Mouse (Mus musculus): ENCODE measurements around the gene Prkn. TPM values are rescaled to one million over a fixed set of nuclear protein-coding genes. Genes with fewer than 3 reads are reported as not detected.

Gene Prkn
- polyA plus RNA-seq, 1 experiment, result not detected

DNA sequence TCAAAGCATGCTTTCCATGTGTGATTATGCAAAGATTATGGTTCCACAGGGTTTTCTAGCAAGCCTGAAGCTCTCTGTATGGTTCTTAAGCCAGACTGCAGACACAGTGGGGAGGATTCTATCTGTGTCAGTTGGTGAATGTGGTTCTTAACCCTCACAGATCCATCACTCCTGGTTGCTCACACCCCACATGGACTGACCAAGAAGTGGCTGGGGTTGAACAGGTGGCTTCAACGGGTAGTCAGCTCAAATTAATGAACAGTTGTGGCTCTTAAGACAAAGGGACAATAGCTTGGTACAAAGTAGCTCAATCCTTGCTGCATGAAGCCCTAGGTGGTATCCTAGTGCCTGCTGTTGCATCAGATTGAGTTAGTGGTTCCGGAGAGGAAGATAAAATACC lies 193.4 kb downstream of the Prkn start:
- no peak overlapping the region for H3K4me3 ChIP-seq (ENCODE audit: insufficient read depth, poor library complexity, severe bottlenecking)
- no peaks in the 10 kb centered on the region for H3K27me3 ChIP-seq (ENCODE audit: control insufficient read depth, insufficient read depth, insufficient read length)
- H3K79me3 ChIP-seq (ENCODE audit: low read depth), result no peaks in the 10 kb centered on the region
- TF ChIP-seq MYOD1 (IDR thresholded peaks at IDR 0.05; ENCODE audit: control insufficient read depth, insufficient read length, low read depth) (no peak), CTCF (IDR thresholded peaks at IDR 0.05; ENCODE audit: control insufficient read depth, insufficient read depth, insufficient read length) (no peak), FOSL1 (IDR thresholded peaks at IDR 0.05; ENCODE audit: insufficient read depth, low read length, poor library complexity, severe bottlenecking) (no peak), CEBPB (IDR thresholded peaks at IDR 0.05; ENCODE audit: low read depth) (no peak), MYOG (IDR thresholded peaks at IDR 0.05; ENCODE audit: control insufficient read depth, extremely low read depth, insufficient read length) (no peak), USF1 (IDR thresholded peaks at IDR 0.05; ENCODE audit: low read depth) (no peak), MAX (IDR thresholded peaks at IDR 0.05) (no peak)
- no peaks in the 10 kb centered on the region for H3K36me3 ChIP-seq (ENCODE audit: control insufficient read depth, insufficient read depth)
- H3ac ChIP-seq (ENCODE audit: control insufficient read depth, insufficient read length, low read depth), result no peak overlapping the region
- no peaks in the 10 kb centered on the region for H3K79me2 ChIP-seq (ENCODE audit: control insufficient read depth, insufficient read depth)

DNA sequence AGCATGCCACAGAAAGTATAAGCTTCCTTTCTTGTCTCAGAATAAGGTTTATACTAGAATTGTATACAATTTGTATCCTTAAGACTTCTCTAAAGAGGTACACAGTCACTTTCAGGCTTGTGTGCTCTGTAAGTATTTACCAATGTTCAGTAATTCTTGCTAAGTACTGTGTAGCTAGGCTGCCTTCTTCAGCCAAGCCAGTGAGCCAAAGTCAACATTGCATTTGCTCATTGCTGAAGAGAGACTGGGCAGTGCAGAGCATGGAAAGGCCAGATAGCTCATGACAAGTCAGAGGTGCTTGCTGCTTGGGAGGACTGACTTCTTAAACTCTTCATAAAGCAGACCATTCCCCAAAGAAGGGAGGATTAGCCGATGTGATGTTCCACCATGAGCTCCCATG lies 198.1 kb downstream of the Prkn start:
- no peak overlapping the region for H3K4me3 ChIP-seq (ENCODE audit: insufficient read depth, poor library complexity, severe bottlenecking)
- H3K36me3 ChIP-seq (ENCODE audit: control insufficient read depth, insufficient read depth), result no peaks in the 10 kb centered on the region
- no peak overlapping the region for H3ac ChIP-seq (ENCODE audit: control insufficient read depth, insufficient read length, low read depth)
- no peak for TF ChIP-seq MYOG (IDR thresholded peaks at IDR 0.05; ENCODE audit: control insufficient read depth, extremely low read depth, insufficient read length)
- TF ChIP-seq MYOD1 (IDR thresholded peaks at IDR 0.05; ENCODE audit: control insufficient read depth, insufficient read length, low read depth), result no peak
- no peak for TF ChIP-seq USF1 (IDR thresholded peaks at IDR 0.05; ENCODE audit: low read depth)
- no peak for TF ChIP-seq FOSL1 (IDR thresholded peaks at IDR 0.05; ENCODE audit: insufficient read depth, low read length, poor library complexity, severe bottlenecking)
- no peak for TF ChIP-seq MAX (IDR thresholded peaks at IDR 0.05)
- no peak for TF ChIP-seq CEBPB (IDR thresholded peaks at IDR 0.05; ENCODE audit: low read depth)
- TF ChIP-seq CTCF (IDR thresholded peaks at IDR 0.05; ENCODE audit: control insufficient read depth, insufficient read depth, insufficient read length), result no peak
- H3K79me3 ChIP-seq (ENCODE audit: low read depth), result no peaks in the 10 kb centered on the region
- no peaks in the 10 kb centered on the region for H3K27me3 ChIP-seq (ENCODE audit: control insufficient read depth, insufficient read depth, insufficient read length)
- H3K79me2 ChIP-seq (ENCODE audit: control insufficient read depth, insufficient read depth), result no peaks in the 10 kb centered on the region

- Histone ChIP-seq H3K36me3 (ENCODE audit: control insufficient read depth, insufficient read depth) (no peaks in the 10 kb centered on the region), H3K4me3 (ENCODE audit: insufficient read depth, poor library complexity, severe bottlenecking) (no peak overlapping the region), H3K27me3 (ENCODE audit: control insufficient read depth, insufficient read depth, insufficient read length) (no peaks in the 10 kb centered on the region), H3K79me3 (ENCODE audit: low read depth) (no peaks in the 10 kb centered on the region), H3ac (ENCODE audit: control insufficient read depth, insufficient read length, low read depth) (no peak overlapping the region), H3K79me2 (ENCODE audit: control insufficient read depth, insufficient read depth) (no peaks in the 10 kb centered on the region)
- no peak for TF ChIP-seq CTCF (IDR thresholded peaks at IDR 0.05; ENCODE audit: control insufficient read depth, insufficient read depth, insufficient read length)
- TF ChIP-seq MYOG (IDR thresholded peaks at IDR 0.05; ENCODE audit: control insufficient read depth, extremely low read depth, insufficient read length), result no peak
- TF ChIP-seq MAX (IDR thresholded peaks at IDR 0.05), result no peak
- TF ChIP-seq CEBPB (IDR thresholded peaks at IDR 0.05; ENCODE audit: low read depth), result no peak
- TF ChIP-seq USF1 (IDR thresholded peaks at IDR 0.05; ENCODE audit: low read depth), result no peak
- no peak for TF ChIP-seq FOSL1 (IDR thresholded peaks at IDR 0.05; ENCODE audit: insufficient read depth, low read length, poor library complexity, severe bottlenecking)
- TF ChIP-seq MYOD1 (IDR thresholded peaks at IDR 0.05; ENCODE audit: control insufficient read depth, insufficient read length, low read depth), result no peak
These were observed 218.8 kb downstream of the Prkn start for GRCm38 (mm10) chr17:11058986-11059385.

GRCm38 (mm10) chr17:11067076-11067703 lies 227.0 kb downstream of the Prkn start:
- H3K79me3 ChIP-seq (ENCODE audit: low read depth), result no peaks in the 10 kb centered on the region
- no peak for TF ChIP-seq CEBPB (IDR thresholded peaks at IDR 0.05; ENCODE audit: low read depth)
- TF ChIP-seq MAX (IDR thresholded peaks at IDR 0.05), result no peak
- no peak overlapping the region for H3K4me3 ChIP-seq (ENCODE audit: insufficient read depth, poor library complexity, severe bottlenecking)

GRCm38 (mm10) chr17:11067704-11068475 lies 227.7 kb downstream of the Prkn start:
- Histone ChIP-seq H3K27me3 (ENCODE audit: control insufficient read depth, insufficient read depth, insufficient read length) (no peaks in the 10 kb centered on the region), H3K4me3 (ENCODE audit: insufficient read depth, poor library complexity, severe bottlenecking) (no peak overlapping the region), H3ac (ENCODE audit: control insufficient read depth, insufficient read length, low read depth) (no peak overlapping the region), H3K79me3 (ENCODE audit: low read depth) (no peaks in the 10 kb centered on the region), H3K36me3 (ENCODE audit: control insufficient read depth, insufficient read depth) (no peaks in the 10 kb centered on the region), H3K79me2 (ENCODE audit: control insufficient read depth, insufficient read depth) (no peaks in the 10 kb centered on the region)
- no peak for TF ChIP-seq USF1 (IDR thresholded peaks at IDR 0.05; ENCODE audit: low read depth)
- no peak for TF ChIP-seq MYOG (IDR thresholded peaks at IDR 0.05; ENCODE audit: control insufficient read depth, extremely low read depth, insufficient read length)
- TF ChIP-seq MYOD1 (IDR thresholded peaks at IDR 0.05; ENCODE audit: control insufficient read depth, insufficient read length, low read depth), result no peak
- no peak for TF ChIP-seq CEBPB (IDR thresholded peaks at IDR 0.05; ENCODE audit: low read depth)
- no peak for TF ChIP-seq FOSL1 (IDR thresholded peaks at IDR 0.05; ENCODE audit: insufficient read depth, low read length, poor library complexity, severe bottlenecking)
- TF ChIP-seq MAX (IDR thresholded peaks at IDR 0.05), result no peak
- TF ChIP-seq CTCF (IDR thresholded peaks at IDR 0.05; ENCODE audit: control insufficient read depth, insufficient read depth, insufficient read length), result no peak

More at GRCm38 (mm10) chr17:11067076-11067703, 227.0 kb downstream of the Prkn start:
- Histone ChIP-seq H3ac (ENCODE audit: control insufficient read depth, insufficient read length, low read depth) (no peak overlapping the region), H3K36me3 (ENCODE audit: control insufficient read depth, insufficient read depth) (no peaks in the 10 kb centered on the region), H3K79me2 (ENCODE audit: control insufficient read depth, insufficient read depth) (no peaks in the 10 kb centered on the region), H3K27me3 (ENCODE audit: control insufficient read depth, insufficient read depth, insufficient read length) (no peaks in the 10 kb centered on the region)
